Mouse (Mus musculus): ENCODE results near the gene Bicral.

GRCm38 (mm10) chr17:46809131-46809830 is 49.0 kb downstream of the Bicral start:
- TF ChIP-seq CTCF (IDR thresholded peaks at IDR 0.05; ENCODE audit: insufficient read depth, low read length) (no peak), POLR2A (IDR thresholded peaks at IDR 0.05; ENCODE audit: borderline replicate concordance, extremely low read depth, low read depth, low read length) (no peak)
